Mouse (Mus musculus) erythroblast, embryonic 14.5 days (primary cell): ENCODE data around the gene Actl10. TPM values are rescaled to one million over a fixed set of nuclear protein-coding genes. Genes with fewer than 3 reads are reported as not detected.

ENCODE experiments used
- H3K27me3 ChIP-seq: 2 replicates; pipeline ENCODE4 v1.6.1; 2012; ENCODE audit warnings: inconsistent platforms; ENCODE audit not compliant: control insufficient read depth
- H3K36me3 ChIP-seq: 2 replicates; pipeline ENCODE4 v1.6.1; 2012; ENCODE audit warnings: mild to moderate bottlenecking, inconsistent platforms; ENCODE audit not compliant: control insufficient read depth
- H3K4me1 ChIP-seq: 2 replicates; pipeline ENCODE4 v1.6.1; 2012; ENCODE audit warnings: inconsistent platforms; ENCODE audit not compliant: control insufficient read depth
- H3K4me3 ChIP-seq: replicated peaks from 2 replicates; pipeline ENCODE3; 2012; ENCODE audit warnings: moderate library complexity, mild to moderate bottlenecking, inconsistent platforms
- H3K9me3 ChIP-seq: 2 replicates; pipeline ENCODE4 v1.6.1; 2012; ENCODE audit warnings: low read length, inconsistent platforms, mixed read lengths; ENCODE audit not compliant: control insufficient read depth
- GATA1 ChIP-seq: IDR thresholded peaks from 2 replicates; pipeline ENCODE4 v1.6.1; 2012; ENCODE audit warnings: low read length, inconsistent platforms, mixed read lengths
- TAL1 ChIP-seq: IDR thresholded peaks from 3 replicates; pipeline ENCODE4 v1.6.1; 2012; ENCODE audit warnings: low read length, inconsistent platforms, mixed read lengths
- polyA plus RNA-seq: library from polyadenylated mRNA; stranded (reverse); fragments of >175 nt; gene quantifications from 2 replicates; pipeline ENCODE4 v1.2.3, GENCODE M21; 2012

Actl10 gene
- polyA plus RNA-seq, 1 experiment: 0.03 TPM

GRCm38 (mm10) chr2:154570666-154571065, 19.1 kb downstream of the Actl10 start:
- peak overlapping the region; percentile 73 for H3K4me3 ChIP-seq
- peaks cover 26% of the 10 kb centered on the region for H3K36me3 ChIP-seq
- H3K4me1 ChIP-seq: peaks cover 54% of the 10 kb centered on the region
- H3K27me3 ChIP-seq: no peaks in the 10 kb centered on the region
- H3K9me3 ChIP-seq: no peaks in the 10 kb centered on the region
- TF ChIP-seq TAL1: no peak
- no peak for TF ChIP-seq GATA1

- Histone ChIP-seq H3K27me3 (no peaks in the 10 kb centered on the region), H3K4me3 (no peak overlapping the region), H3K4me1 (peaks cover 48% of the 10 kb centered on the region)
Measured at GRCm38 (mm10) chr2:154571266-154571665, 19.7 kb downstream of the Actl10 start.

GRCm38 (mm10) chr2:154571976-154572375, 20.4 kb downstream of the Actl10 start:
- H3K4me3 ChIP-seq: no peak overlapping the region
- H3K27me3 ChIP-seq: no peaks in the 10 kb centered on the region
- peaks cover 13% of the 10 kb centered on the region for H3K36me3 ChIP-seq
- TF ChIP-seq TAL1 (no peak), GATA1 (no peak)
- no peaks in the 10 kb centered on the region for H3K9me3 ChIP-seq
- peaks cover 42% of the 10 kb centered on the region for H3K4me1 ChIP-seq

More at GRCm38 (mm10) chr2:154571266-154571665, 19.7 kb downstream of the Actl10 start:
- peaks cover 20% of the 10 kb centered on the region for H3K36me3 ChIP-seq
- H3K9me3 ChIP-seq: no peaks in the 10 kb centered on the region
- no peak for TF ChIP-seq GATA1
- TF ChIP-seq TAL1: no peak

GRCm38 (mm10) chr2:154572996-154573395, 21.4 kb downstream of the Actl10 start:
- Histone ChIP-seq H3K9me3 (no peaks in the 10 kb centered on the region), H3K4me1 (peaks cover 34% of the 10 kb centered on the region), H3K4me3 (no peak overlapping the region), H3K27me3 (no peaks in the 10 kb centered on the region), H3K36me3 (peaks cover 5% of the 10 kb centered on the region)
- TF ChIP-seq GATA1: no peak
- TF ChIP-seq TAL1: no peak

GRCm38 (mm10) chr2:154574271-154574670, 22.7 kb downstream of the Actl10 start:
- no peak overlapping the region for H3K4me3 ChIP-seq
- TF ChIP-seq GATA1 (no peak), TAL1 (no peak)

GRCm38 (mm10) chr2:154576876-154577743, 25.5 kb downstream of the Actl10 start:
- H3K27me3 ChIP-seq: no peaks in the 10 kb centered on the region
- peaks cover 2% of the 10 kb centered on the region for H3K4me1 ChIP-seq
- H3K36me3 ChIP-seq: no peaks in the 10 kb centered on the region
- TF ChIP-seq TAL1 (no peak), GATA1 (no peak)
- no peaks in the 10 kb centered on the region for H3K9me3 ChIP-seq
- no peak overlapping the region for H3K4me3 ChIP-seq

More at GRCm38 (mm10) chr2:154574271-154574670, 22.7 kb downstream of the Actl10 start:
- Histone ChIP-seq H3K4me1 (peaks cover 22% of the 10 kb centered on the region), H3K9me3 (no peaks in the 10 kb centered on the region), H3K36me3 (no peaks in the 10 kb centered on the region), H3K27me3 (no peaks in the 10 kb centered on the region)

- no peak for TF ChIP-seq TAL1
- TF ChIP-seq GATA1: no peak
- Histone ChIP-seq H3K9me3 (no peaks in the 10 kb centered on the region), H3K4me3 (no peak overlapping the region), H3K36me3 (no peaks in the 10 kb centered on the region), H3K27me3 (no peaks in the 10 kb centered on the region), H3K4me1 (peaks cover 6% of the 10 kb centered on the region)
Measured at GRCm38 (mm10) chr2:154577744-154578067, 26.1 kb downstream of the Actl10 start.

- peaks cover 25% of the 10 kb centered on the region for H3K4me1 ChIP-seq
- H3K9me3 ChIP-seq: no peaks in the 10 kb centered on the region
- peaks cover under 1% of the 10 kb centered on the region; the same call in 1 of the 2 replicates for H3K36me3 ChIP-seq
Measured at GRCm38 (mm10) chr2:154580586-154580985, 29.0 kb downstream of the Actl10 start.

GRCm38 (mm10) chr2:154581421-154581820, 29.8 kb downstream of the Actl10 start:
- Histone ChIP-seq H3K4me1 (peaks cover 25% of the 10 kb centered on the region), H3K27me3 (no peaks in the 10 kb centered on the region), H3K4me3 (no peak overlapping the region), H3K36me3 (peaks cover 7% of the 10 kb centered on the region), H3K9me3 (no peaks in the 10 kb centered on the region)
- TF ChIP-seq TAL1: no peak
- no peak for TF ChIP-seq GATA1

More at GRCm38 (mm10) chr2:154580586-154580985, 29.0 kb downstream of the Actl10 start:
- no peak overlapping the region for H3K4me3 ChIP-seq
- TF ChIP-seq GATA1: no peak
- no peak for TF ChIP-seq TAL1
- H3K27me3 ChIP-seq: no peaks in the 10 kb centered on the region
